Mouse (Mus musculus): ENCODE results near the gene Tpp2. TPM values are rescaled to one million over a fixed set of nuclear protein-coding genes. Genes with fewer than 3 reads are reported as not detected.

Tpp2 gene
- polyA plus RNA-seq (2012; fragmentation: generic; extraction: Trizol), result 1 to 10 TPM; 2.3 to 6.0 TPM

DNA sequence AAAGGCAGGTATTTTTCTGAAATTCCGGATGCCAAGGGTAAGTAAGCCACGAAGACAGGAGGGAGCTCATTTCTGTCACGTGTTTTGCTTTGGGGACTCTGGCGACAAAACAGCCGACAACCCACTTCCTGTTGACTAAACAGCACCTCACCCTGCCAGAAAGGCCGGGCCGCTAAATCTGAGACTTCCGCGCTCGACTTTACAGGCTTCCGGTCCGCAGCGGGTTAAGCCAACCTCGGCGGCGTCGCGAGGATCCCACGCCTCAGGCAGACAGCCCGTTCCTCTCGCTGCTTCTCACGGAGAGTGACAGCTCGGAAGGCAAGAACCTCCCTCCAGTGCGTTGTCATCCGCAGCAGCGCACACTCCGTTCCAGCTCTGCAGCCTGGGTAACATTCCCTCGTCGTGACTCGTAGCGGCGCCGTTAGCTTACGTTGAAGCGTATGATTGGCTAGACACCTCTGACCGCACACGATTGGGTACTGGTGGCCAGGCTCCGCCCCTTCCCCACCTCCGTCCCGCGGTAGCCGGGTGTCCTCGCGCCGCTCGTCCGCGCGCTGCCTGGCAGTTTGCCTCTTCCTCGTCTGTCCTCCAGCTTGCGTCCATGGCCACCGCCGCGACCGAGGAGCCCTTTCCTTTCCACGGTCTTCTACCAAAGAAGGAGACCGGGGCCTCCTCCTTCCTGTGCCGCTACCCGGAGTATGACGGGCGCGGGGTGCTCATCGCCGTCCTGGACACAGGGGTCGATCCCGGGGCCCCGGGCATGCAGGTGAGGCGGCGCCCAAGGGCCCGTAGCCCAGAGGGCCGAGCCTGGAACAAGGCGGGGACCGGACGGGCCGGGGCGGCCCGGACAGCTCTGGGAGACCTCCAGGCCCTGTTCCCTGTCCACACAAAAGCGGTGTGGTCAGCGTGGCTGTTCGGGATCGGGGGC, at the start of gene Tpp2:
Gene Tpp2, plus strand, starts transcription at position 160 of the 928 bp plus-strand sequence.

DNA sequence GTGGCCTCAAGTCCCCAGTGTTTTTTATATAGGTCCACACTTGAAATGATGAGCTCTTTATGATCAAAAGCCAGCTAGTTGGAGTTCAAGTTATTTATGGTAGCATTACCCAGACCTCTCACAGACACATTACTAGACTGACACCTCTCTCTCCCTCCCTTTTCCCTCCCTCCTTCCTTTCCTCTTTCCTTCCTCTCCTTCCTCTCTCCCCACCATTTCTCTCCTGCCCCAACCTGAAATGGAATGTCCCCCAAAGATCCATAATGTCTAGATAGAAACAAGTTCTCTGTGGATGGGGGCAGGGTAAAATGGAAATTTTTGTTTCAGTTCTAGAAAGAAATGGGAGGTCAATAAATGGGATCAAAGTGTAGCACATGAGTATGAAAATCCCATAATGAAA, 86.5 kb downstream of the Tpp2 start, which contains the start of gene Mettl21c:
Gene Mettl21c, minus strand, starts transcription at position 101 of the 400 bp plus-strand sequence.

Other genes starting within 250 kb of the Tpp2 start
- 10 to 100 TPM in 1 of 2 experiments, not detected in 1; 28.6 TPM for gene 1500015O10Rik, start 203.0 kb upstream of the Tpp2 start, polyA plus RNA-seq (2012; fragmentation: generic; extraction: Trizol)
- 10 to 100 TPM in 1 of 2 experiments, 1 to 10 TPM in 1; 4.8 to 32.3 TPM for gene Uxs1, start 105.8 kb upstream of the Tpp2 start, polyA plus RNA-seq (2012; fragmentation: generic; extraction: Trizol)
- under 1 TPM in 1 of 2 experiments, not detected in 1; 0.13 TPM for gene Mettl21c, start 86.4 kb downstream of the Tpp2 start, polyA plus RNA-seq (2012; fragmentation: generic; extraction: Trizol)
- not detected for gene Gm8251, start 128.3 kb downstream of the Tpp2 start, polyA plus RNA-seq (2012; fragmentation: generic; extraction: Trizol)
- 1 to 10 TPM; 1.3 to 3.4 TPM for gene Tex30, start 168.8 kb downstream of the Tpp2 start, polyA plus RNA-seq (2012; fragmentation: generic; extraction: Trizol)
- 10 to 100 TPM in 1 of 2 experiments, 1 to 10 TPM in 1; 1.7 to 13.0 TPM for gene Kdelc1, start 185.2 kb downstream of the Tpp2 start, polyA plus RNA-seq (2012; fragmentation: generic; extraction: Trizol)
- 1 to 10 TPM in 1 of 2 experiments, under 1 TPM in 1; 0.66 to 7.2 TPM for gene Bivm, start 185.3 kb downstream of the Tpp2 start, polyA plus RNA-seq (2012; fragmentation: generic; extraction: Trizol)
- gene Ercc5, start 214.1 kb downstream of the Tpp2 start, polyA plus RNA-seq (2012; fragmentation: generic; extraction: Trizol), result 1 to 10 TPM in 1 of 2 experiments, under 1 TPM in 1; 0.41 to 9.3 TPM